Mouse (Mus musculus): ENCODE results near the gene Hoxd9. TPM values are rescaled to one million over a fixed set of nuclear protein-coding genes. Genes with fewer than 3 reads are reported as not detected.

The Hoxd9 gene
- polyA plus RNA-seq, 1 experiment from 2014 or later: 0.09 TPM

DNA sequence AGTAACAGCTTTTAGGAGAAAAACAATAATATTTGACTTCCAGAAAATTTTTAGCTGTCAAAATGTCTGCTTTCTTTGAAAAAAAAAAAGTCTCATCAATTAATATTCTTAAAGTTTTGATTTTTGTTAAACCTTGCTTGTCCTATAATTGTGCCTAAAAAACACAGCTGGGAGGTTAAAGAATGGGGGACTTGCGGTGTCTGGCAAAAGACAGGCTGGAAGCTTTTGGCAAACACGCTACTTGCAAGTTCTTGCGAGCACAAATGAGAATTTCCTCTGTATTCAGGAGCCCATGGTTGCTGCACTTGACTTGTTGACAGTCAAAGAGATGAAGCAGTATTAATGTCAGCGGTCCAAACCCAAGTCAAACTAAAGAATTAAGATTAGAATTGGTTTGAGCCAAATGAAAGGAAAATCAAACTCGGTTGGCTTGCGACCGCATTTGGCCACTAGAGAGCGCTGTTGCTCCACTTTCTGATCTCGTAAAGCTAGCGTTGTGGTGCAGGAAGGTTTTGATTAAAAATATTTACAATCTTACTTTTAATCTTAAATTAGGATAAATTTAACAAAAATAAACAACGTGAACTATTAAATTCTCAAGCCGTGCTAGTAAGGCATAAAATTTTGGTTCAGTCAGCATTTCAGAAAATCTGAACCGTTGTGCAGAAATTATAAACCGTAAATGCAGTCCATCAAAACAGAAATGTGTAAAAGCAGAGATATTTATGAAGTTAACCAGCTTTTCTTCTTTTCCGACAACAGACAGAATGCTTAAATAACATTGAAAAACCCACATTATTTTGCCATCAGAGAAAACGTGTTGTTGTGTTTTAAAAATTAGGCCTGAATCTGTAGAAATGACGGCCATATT lies 4.7 kb downstream of the Hoxd9 start:
- Histone ChIP-seq H3K4me3 (replicated peaks; ENCODE audit: low read length) (no peak overlapping the region), H3K27ac (no peak overlapping the region), H3K4me2 (replicated peaks) (no peak overlapping the region), H3K9ac (no peak overlapping the region), H3K9me3 (ENCODE audit: control insufficient read depth, low read length) (no peaks in the 10 kb centered on the region), H3K27me3 (ENCODE audit: control insufficient read depth, insufficient read depth, low read length) (peaks cover 84% of the 10 kb centered on the region), H3K4me1 (replicated peaks; ENCODE audit: control insufficient read depth, insufficient read depth, low read length) (0 out of 2 replicates have a peak, but pooled peaks cover 5% of the 10 kb centered on the region), H3K36me3 (replicated peaks; ENCODE audit: control insufficient read depth, insufficient read depth) (no peaks in the 10 kb centered on the region)
- DNase-seq (ENCODE audit: low spot score): peak; percentile 98
- no peak for ATAC-seq (ENCODE audit: low FRiP score)
- 12% methylated on average over 17 of the region's 17 CpGs for WGBS

DNA sequence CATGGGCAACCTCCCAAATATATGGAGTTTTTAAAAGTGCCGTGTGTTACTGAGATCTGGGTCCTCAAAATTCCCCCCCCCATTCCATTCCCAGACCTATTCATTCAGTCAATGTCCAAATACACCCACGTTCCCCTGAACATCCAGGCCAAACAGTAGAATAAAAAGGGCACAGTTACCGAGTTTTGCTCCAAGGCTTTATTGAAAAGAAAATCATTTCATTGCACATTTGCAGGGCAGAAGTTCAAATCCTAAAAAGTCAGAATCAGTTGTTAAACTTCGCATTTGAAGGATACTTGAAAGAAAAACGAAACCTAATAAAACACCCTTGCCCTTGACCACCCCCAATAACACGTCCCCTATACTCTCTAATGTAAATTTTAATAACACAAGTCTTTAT lies 5.3 kb downstream of the Hoxd9 start:
- DNase-seq (ENCODE audit: low spot score) (no peak), ATAC-seq (ENCODE audit: low FRiP score) (no peak)
- no peak overlapping the region for H3K27ac ChIP-seq
- 11% methylated on average over 6 of the region's 6 CpGs for WGBS
- no peak overlapping the region for H3K4me3 ChIP-seq (replicated peaks; ENCODE audit: low read length)
- H3K27me3 ChIP-seq (ENCODE audit: control insufficient read depth, insufficient read depth, low read length): peaks cover 84% of the 10 kb centered on the region
- H3K9ac ChIP-seq: no peak overlapping the region
- H3K4me1 ChIP-seq (replicated peaks; ENCODE audit: control insufficient read depth, insufficient read depth, low read length): 0 out of 2 replicates have a peak, but pooled peaks cover 3% of the 10 kb centered on the region
- no peaks in the 10 kb centered on the region for H3K9me3 ChIP-seq (ENCODE audit: control insufficient read depth, low read length)
- no peaks in the 10 kb centered on the region for H3K36me3 ChIP-seq (replicated peaks; ENCODE audit: control insufficient read depth, insufficient read depth)
- H3K4me2 ChIP-seq (replicated peaks): no peak overlapping the region

DNA sequence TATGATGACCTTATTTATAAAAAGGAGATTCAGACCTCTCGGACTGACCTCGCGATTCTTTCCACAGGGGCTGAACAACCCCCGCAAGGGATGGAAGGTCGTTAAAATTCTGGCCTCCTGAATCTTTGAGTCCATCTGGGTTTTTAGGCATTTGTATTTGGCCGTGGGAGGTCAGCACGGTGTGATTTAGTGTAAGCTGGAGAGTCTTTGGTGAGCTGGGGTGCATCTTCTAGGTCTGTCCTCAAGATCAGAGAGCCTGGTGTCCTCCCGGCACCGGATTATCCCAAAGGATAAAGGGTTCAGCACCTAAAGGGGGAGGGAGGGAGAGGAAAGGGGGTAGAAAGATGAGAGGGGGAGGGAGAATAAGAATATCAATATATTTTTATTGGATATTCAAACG lies 5.8 kb downstream of the Hoxd9 start:
- Histone ChIP-seq H3K9me3 (ENCODE audit: control insufficient read depth, low read length) (no peaks in the 10 kb centered on the region), H3K9ac (no peak overlapping the region), H3K27me3 (ENCODE audit: control insufficient read depth, insufficient read depth, low read length) (peaks cover 84% of the 10 kb centered on the region), H3K4me1 (replicated peaks; ENCODE audit: control insufficient read depth, insufficient read depth, low read length) (no peaks in the 10 kb centered on the region), H3K4me2 (replicated peaks) (no peak overlapping the region), H3K27ac (no peak overlapping the region), H3K36me3 (replicated peaks; ENCODE audit: control insufficient read depth, insufficient read depth) (no peaks in the 10 kb centered on the region), H3K4me3 (replicated peaks; ENCODE audit: low read length) (no peak overlapping the region)
- no peak for DNase-seq (ENCODE audit: low spot score)
- 5% methylated on average over 10 of the region's 10 CpGs for WGBS
- no peak for ATAC-seq (ENCODE audit: low FRiP score)

DNA sequence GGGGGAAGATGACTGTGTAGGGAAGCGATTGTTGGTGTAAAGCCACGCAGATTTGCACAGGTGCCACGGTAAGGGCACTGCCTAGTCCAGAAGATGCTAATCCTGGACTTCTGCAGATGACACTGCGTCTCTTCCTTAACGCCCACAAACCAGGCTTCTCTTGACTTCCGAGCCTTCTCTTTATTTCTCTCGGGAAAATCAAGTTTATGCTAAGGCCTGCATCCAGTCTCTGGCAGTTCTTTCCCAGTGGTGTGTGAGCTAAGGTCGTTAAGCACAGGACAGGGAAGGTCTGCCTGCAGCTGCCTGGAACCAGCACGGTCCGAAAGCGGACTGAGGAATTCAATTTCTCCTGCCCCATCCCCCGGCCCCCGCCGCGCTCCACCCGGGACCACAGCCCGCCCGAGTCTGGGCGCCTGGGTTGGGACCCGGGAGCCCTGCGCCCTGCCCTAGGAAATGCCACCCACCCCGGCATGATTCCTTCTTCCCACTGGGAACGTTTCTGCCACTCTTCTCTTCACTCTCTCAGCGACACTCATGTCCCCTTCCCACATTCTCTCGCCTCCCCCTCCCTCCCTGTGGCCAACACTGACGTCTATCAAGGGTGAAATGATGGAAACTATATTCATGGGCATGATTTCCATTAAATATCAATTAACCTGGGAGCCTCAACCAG lies 6.3 kb downstream of the Hoxd9 start:
- Histone ChIP-seq H3K4me3 (replicated peaks; ENCODE audit: low read length) (no peak overlapping the region), H3K27ac (no peak overlapping the region), H3K27me3 (ENCODE audit: control insufficient read depth, insufficient read depth, low read length) (peaks cover 85% of the 10 kb centered on the region), H3K4me2 (replicated peaks) (no peak overlapping the region), H3K36me3 (replicated peaks; ENCODE audit: control insufficient read depth, insufficient read depth) (no peaks in the 10 kb centered on the region), H3K4me1 (replicated peaks; ENCODE audit: control insufficient read depth, insufficient read depth, low read length) (no peaks in the 10 kb centered on the region), H3K9me3 (ENCODE audit: control insufficient read depth, low read length) (no peaks in the 10 kb centered on the region), H3K9ac (no peak overlapping the region)
- no peak for DNase-seq (ENCODE audit: low spot score)
- WGBS: 2% methylated on average over 26 of the region's 26 CpGs
- ATAC-seq (ENCODE audit: low FRiP score): no peak

DNA sequence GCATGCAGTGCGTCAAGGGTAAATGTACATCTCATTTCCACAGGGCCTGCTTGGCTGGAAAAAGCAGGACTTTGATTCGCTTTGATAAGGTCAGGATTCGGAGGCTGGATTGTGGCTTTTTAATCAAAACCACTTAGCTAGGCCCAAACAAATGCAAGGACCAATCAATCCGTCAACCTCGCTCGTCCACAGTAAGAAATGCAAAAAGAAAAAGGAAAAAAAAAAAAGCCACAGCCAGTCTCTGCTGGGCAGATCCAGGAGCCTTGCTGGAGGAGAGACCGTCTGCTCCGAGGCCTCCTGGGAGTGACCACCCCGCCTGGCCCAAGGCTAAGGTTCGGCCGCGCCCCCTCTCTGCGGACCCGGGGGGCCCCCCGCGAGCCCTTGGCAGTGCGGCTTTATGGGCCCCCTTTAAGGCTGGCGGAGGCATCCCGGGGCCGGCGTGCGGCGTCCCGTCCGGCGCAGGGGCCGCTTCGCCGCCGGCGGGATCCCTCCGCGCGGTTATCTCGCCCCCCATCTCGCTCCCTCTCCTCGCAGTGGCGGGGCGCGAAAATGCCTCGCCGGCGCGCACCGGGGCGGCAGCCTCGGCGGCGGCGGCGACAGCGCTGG lies 7.0 kb downstream of the Hoxd9 start, which contains the start of gene Hoxd8:
Gene Hoxd8, plus strand, starts transcription at position 223 of the 606 bp plus-strand sequence.
- WGBS: under 1% methylated on average over 39 of the region's 52 CpGs
- DNase-seq (ENCODE audit: low spot score): no peak
- Histone ChIP-seq H3K4me3 (replicated peaks; ENCODE audit: low read length) (peak within 1 kb of the TSS; percentile 29), H3K9ac (peak within 1 kb of the TSS; percentile 8; the same call in 1 of the 2 replicates), H3K4me1 (replicated peaks; ENCODE audit: control insufficient read depth, insufficient read depth, low read length) (no peaks in the 10 kb centered on the region), H3K36me3 (replicated peaks; ENCODE audit: control insufficient read depth, insufficient read depth) (no peaks in the 10 kb centered on the region), H3K27me3 (ENCODE audit: control insufficient read depth, insufficient read depth, low read length) (peaks cover 92% of the 10 kb centered on the region), H3K4me2 (replicated peaks) (peak within 1 kb of the TSS; percentile 46), H3K9me3 (ENCODE audit: control insufficient read depth, low read length) (no peaks in the 10 kb centered on the region), H3K27ac (no peak within 1 kb of the TSS)
- no peak for ATAC-seq (ENCODE audit: low FRiP score)

DNA sequence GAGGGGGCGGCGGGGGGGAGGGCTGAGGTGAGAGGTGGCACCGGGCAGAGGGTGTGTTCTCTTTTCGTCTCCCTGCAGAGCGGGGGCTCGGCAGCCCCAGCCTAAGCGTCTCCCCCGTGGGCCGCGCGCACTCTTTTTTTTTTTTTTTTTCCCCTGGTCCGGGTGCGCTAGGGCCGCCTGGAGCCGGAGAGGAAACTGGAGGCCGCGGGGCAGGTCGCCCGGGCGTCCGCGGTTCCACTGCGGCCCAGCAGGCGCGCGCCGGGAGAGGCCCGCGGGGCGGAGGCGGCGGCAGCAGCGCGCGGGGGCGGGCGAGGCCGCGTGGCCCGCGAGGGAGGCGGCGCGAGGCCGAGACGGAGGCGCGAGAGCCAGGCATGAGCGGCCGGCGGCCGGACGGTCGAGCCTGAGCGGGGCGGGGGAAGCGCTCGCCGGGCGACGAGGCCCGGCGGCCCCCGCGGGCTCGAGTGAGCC lies 7.5 kb downstream of the Hoxd9 start:
- Histone ChIP-seq H3K9me3 (ENCODE audit: control insufficient read depth, low read length) (no peaks in the 10 kb centered on the region), H3K27me3 (ENCODE audit: control insufficient read depth, insufficient read depth, low read length) (peaks cover 92% of the 10 kb centered on the region), H3K36me3 (replicated peaks; ENCODE audit: control insufficient read depth, insufficient read depth) (no peaks in the 10 kb centered on the region), H3K4me1 (replicated peaks; ENCODE audit: control insufficient read depth, insufficient read depth, low read length) (no peaks in the 10 kb centered on the region), H3K27ac (no peak overlapping the region), H3K4me2 (replicated peaks) (peak overlapping the region; percentile 46), H3K9ac (peak overlapping the region; percentile 8; the same call in 1 of the 2 replicates), H3K4me3 (replicated peaks; ENCODE audit: low read length) (peak overlapping the region; percentile 29)
- under 1% methylated on average over 35 of the region's 66 CpGs for WGBS
- DNase-seq (ENCODE audit: low spot score) (no peak), ATAC-seq (ENCODE audit: low FRiP score) (no peak)

DNA sequence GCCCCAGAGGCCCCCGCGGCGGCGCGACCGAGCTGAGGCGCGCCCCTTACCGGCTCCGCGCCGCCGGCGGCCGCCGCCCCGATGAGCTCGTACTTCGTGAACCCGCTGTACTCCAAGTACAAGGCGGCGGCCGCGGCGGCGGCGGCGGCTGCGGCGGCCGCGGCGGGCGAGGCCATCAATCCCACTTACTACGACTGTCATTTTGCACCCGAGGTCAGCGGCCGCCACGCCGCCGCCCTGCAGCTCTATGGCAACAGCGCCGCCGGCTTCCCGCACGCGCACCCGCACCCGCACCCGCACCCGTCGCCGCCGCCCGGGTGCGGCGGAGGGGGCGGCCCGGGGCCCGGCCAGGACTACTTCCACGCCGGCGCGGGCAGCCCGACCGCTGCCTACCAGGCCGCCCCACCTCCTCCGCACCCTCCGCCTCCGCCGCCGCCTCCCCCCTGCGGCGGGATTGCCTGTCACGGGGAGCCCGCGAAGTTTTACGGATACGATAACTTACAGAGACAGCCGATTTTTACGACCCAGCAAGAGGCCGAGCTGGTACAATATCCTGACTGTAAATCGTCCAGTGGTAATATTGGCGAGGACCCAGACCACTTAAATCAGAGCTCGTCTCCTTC lies 8.1 kb downstream of the Hoxd9 start:
- DNase-seq (ENCODE audit: low spot score): no peak
- no peak overlapping the region for H3K9ac ChIP-seq

DNA sequence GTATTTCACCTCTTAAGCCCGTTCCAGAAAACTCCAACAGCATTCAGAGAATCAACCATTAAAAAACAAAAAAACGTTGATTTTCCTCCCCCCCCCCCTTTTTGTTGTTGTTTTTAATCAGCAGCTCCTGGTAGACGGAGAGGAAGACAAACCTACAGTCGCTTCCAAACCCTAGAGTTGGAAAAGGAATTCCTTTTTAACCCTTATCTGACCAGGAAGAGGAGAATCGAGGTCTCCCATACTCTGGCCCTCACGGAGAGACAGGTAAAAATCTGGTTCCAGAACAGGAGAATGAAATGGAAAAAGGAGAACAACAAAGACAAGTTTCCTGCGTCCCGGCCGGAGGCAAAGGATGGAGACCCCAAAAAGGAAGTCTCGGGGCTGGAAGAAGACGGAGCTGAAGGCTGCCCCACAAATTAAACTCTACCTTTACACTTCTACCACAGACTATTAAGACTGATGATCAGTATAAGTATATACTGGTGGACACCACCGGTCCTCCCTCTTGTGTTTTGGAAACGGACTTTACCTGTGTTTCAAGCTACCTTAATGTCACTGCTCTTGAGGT lies 8.9 kb downstream of the Hoxd9 start:
- Histone ChIP-seq H3K4me1 (replicated peaks; ENCODE audit: control insufficient read depth, insufficient read depth, low read length) (no peaks in the 10 kb centered on the region), H3K9ac (no peak overlapping the region), H3K4me2 (replicated peaks) (no peak overlapping the region), H3K27ac (no peak overlapping the region), H3K9me3 (ENCODE audit: control insufficient read depth, low read length) (no peaks in the 10 kb centered on the region), H3K36me3 (replicated peaks; ENCODE audit: control insufficient read depth, insufficient read depth) (no peaks in the 10 kb centered on the region), H3K27me3 (ENCODE audit: control insufficient read depth, insufficient read depth, low read length) (peaks cover 89% of the 10 kb centered on the region), H3K4me3 (replicated peaks; ENCODE audit: low read length) (no peak overlapping the region)
- WGBS: 1% methylated on average over 13 of the region's 13 CpGs
- DNase-seq (ENCODE audit: low spot score) (no peak), ATAC-seq (ENCODE audit: low FRiP score) (no peak)

More for the DNA sequence above, 8.1 kb downstream of the Hoxd9 start:
- H3K27me3 ChIP-seq (ENCODE audit: control insufficient read depth, insufficient read depth, low read length): peaks cover 92% of the 10 kb centered on the region
- peak overlapping the region; percentile 29 for H3K4me3 ChIP-seq (replicated peaks; ENCODE audit: low read length)
- no peaks in the 10 kb centered on the region for H3K4me1 ChIP-seq (replicated peaks; ENCODE audit: control insufficient read depth, insufficient read depth, low read length)
- no peak overlapping the region for H3K27ac ChIP-seq
- H3K36me3 ChIP-seq (replicated peaks; ENCODE audit: control insufficient read depth, insufficient read depth): no peaks in the 10 kb centered on the region
- WGBS: 0% methylated on average over 56 of the region's 85 CpGs
- no peak for ATAC-seq (ENCODE audit: low FRiP score)
- H3K4me2 ChIP-seq (replicated peaks): peak overlapping the region; percentile 46
- H3K9me3 ChIP-seq (ENCODE audit: control insufficient read depth, low read length): no peaks in the 10 kb centered on the region

Data from hindbrain, embryonic 14.5 days (tissue).